Mouse (Mus musculus) CD4-positive naive resting alpha-beta T cell, adult 76 days (primary cell): Measurements from ENCODE around the gene Hps6. TPM values are rescaled to one million over a fixed set of nuclear protein-coding genes. Genes with fewer than 3 reads are reported as not detected.

Experiments
- total RNA-seq: library from RNA; stranded (reverse); gene quantifications from one replicate; pipeline ENCODE4 v1.2.4, GENCODE M21; 2023

Gene Hps6
- 4.5 TPM for total RNA-seq

GRCm38 (mm10) chr19:46003371-46004226 lies at the start of gene Hps6:
Gene Hps6 (plus strand): TSS chr19:46003508.

DNA sequence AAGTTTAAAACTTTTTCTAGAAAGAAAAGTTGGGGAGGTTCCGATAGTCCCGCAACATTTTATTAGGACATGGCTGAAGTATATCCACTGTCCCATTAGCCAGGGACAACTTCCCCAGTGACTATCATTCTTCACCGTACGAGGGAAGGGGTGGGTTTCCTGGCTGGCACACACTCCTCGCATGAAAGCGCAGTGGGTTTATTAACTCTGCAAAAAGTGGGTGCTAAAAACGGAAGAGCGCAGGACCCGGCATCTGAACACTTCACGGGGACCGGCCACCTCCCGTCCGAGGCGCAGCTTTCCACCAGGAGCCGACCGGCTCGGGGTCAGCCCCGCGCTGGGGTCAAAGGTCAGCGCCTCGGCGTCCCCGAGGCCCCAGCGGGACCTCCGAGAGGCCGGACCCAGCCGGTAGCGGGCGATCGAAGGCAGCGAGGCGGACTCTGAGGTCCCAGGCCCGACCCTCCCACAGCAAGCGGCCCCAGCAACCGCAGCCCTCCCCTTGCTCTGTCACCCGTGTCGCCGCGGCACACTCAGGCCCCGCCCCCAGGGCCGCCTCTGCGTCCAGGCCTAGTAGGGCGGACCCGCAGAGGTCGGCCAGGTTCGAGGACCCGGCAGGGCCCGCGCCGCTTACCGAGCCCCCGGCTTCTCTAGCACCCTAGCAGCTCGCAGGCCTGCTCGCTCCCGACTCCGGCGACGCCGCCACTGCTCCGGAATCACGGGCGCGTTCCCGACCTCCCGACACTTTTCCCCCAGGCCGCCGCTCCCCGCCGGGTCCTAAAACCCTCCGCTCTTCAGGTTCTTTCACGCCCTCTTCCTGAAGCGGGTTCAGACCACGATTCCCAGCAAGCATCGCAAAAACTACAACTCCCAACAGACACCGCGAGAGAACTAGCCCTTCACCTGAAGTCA lies 5.3 kb upstream of the Hps6 start, which contains the start of gene Armh3:
Gene Armh3 (minus strand): TSS at position 704 of the 909 bp plus-strand sequence.

DNA sequence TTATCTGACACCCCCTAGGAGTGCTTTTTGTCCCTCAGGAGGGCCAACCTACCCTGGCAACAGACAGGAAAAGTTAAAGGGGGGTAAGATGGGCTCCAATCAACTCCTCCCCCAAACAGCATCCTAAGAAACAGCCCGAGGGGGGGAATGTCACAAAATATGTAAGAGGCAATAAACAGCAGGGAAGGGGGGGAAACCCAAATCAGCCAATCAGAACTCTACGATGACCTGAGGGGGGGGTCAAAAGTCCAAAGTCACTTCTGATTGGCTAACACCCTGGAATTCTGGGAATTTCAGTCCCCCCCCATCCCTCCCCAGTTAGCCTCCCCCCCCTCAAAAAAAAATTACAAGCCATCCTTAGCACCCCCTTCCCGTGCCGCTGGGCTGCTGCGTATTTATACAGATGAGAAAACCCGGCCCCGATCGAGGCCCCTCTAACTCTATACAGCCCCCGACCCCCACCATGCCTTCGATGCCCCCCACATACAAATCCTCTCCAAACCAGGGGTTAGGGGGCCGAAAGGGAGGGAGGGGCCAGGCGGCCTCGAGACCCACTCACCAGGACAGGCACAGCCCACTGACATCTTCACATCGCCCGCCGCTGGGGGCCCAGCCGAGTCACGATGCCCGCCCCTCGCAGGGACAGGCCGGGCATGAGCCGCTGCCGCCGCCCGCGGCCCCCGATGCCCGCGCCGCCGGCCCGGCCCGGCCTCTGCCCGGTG lies 41.1 kb downstream of the Hps6 start, which contains the start of gene Pprc1:
Gene Pprc1 (plus strand): TSS at position 616 of the 722 bp plus-strand sequence.

DNA sequence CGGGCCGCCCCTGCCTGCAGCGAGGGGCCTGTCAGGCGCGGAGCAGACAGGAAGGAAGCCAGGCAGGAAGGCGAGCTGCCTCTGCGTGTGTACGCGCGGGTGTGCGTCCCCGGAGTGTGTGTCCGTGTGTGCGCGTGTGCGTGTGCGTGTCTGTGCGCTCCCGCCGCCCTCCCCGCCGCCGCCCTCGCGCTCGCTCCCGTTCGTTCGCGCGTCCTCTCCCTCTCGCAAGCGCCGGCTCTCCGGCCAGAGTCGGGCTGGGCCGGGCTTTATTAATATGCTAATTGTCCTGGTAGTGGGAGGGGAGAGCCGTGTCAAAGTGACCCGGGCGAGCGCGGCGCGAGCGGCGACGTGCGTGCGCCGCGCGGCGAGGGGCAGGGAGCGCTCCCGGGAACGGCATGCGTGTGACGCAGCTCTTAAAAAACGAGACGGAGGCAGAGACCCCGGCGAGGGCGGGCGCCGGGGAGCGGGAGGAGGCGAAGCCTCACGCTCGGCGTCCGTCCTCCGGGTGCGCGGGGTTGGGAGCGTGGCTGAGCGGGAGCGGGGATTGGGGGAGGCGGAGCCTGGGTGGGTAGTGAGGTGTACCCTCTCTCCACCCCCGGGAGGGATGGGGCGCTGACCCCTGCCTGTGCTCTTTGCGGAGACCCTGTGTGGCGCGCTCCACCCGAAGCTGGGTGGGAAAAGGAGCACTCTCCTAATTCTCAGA lies 41.8 kb downstream of the Hps6 start, which contains the start of gene Ldb1:
Gene Ldb1 (minus strand): TSS at position 222 of the 703 bp plus-strand sequence.

Other genes starting within 250 kb of the Hps6 start
- 400 TPM for gene Mgea5, start 219.7 kb upstream of the Hps6 start, total RNA-seq
- 21.6 TPM for gene Kcnip2, start 187.4 kb upstream of the Hps6 start, total RNA-seq
- gene Armh3, start 5.0 kb upstream of the Hps6 start, total RNA-seq, result 17.7 TPM
- 95.8 TPM for gene Pprc1, start 41.4 kb downstream of the Hps6 start, total RNA-seq
- 374 TPM for gene Ldb1, start 41.7 kb downstream of the Hps6 start, total RNA-seq
- gene Nolc1, start 72.4 kb downstream of the Hps6 start, total RNA-seq, result 73.9 TPM
- gene Elovl3, start 128.4 kb downstream of the Hps6 start, total RNA-seq, result not detected
- gene Pitx3, start 144.8 kb downstream of the Hps6 start, total RNA-seq, result not detected
- 97.0 TPM for gene Gbf1, start 149.0 kb downstream of the Hps6 start, total RNA-seq